Mouse (Mus musculus): Measurements from ENCODE around the gene Cul7. TPM values are rescaled to one million over a fixed set of nuclear protein-coding genes. Genes with fewer than 3 reads are reported as not detected.

Gene Cul7
- polyA plus RNA-seq, 1 experiment from 2014 or later: 46.5 TPM

DNA sequence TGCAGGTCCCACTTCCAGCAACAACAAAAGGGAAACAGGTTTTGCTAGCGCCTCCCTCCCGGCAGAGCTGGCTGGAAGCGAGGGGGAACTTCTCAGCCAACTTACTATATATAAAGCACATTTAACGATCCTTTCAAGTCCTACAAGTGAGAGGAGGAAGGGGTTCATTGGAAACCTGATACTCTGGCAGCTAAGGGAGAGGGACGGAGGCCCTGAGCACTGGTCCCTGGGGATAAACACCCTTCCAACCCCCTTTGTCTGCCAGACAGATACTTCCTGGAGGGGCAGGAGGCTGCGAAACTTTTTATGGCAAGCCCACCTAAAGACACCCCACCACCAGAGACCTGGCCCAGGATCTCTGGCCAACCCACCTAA lies 31.8 kb upstream of the Cul7 start:
- Histone ChIP-seq H3K27me3 (no peaks in the 10 kb centered on the region), H3K27ac (peak overlapping the region; percentile 90), H3K36me3 (replicated peaks) (no peaks in the 10 kb centered on the region), H3K4me2 (peak overlapping the region; percentile 35), H3K4me3 (replicated peaks) (no peak overlapping the region), H3K4me1 (peaks cover 62% of the 10 kb centered on the region), H3K9ac (peak overlapping the region; percentile 60; the same call in 1 of the 2 replicates), H3K9me3 (no peaks in the 10 kb centered on the region)
- 6% methylated on average over 6 of the region's 6 CpGs for WGBS
- ATAC-seq (ENCODE audit: low FRiP score): no peak

DNA sequence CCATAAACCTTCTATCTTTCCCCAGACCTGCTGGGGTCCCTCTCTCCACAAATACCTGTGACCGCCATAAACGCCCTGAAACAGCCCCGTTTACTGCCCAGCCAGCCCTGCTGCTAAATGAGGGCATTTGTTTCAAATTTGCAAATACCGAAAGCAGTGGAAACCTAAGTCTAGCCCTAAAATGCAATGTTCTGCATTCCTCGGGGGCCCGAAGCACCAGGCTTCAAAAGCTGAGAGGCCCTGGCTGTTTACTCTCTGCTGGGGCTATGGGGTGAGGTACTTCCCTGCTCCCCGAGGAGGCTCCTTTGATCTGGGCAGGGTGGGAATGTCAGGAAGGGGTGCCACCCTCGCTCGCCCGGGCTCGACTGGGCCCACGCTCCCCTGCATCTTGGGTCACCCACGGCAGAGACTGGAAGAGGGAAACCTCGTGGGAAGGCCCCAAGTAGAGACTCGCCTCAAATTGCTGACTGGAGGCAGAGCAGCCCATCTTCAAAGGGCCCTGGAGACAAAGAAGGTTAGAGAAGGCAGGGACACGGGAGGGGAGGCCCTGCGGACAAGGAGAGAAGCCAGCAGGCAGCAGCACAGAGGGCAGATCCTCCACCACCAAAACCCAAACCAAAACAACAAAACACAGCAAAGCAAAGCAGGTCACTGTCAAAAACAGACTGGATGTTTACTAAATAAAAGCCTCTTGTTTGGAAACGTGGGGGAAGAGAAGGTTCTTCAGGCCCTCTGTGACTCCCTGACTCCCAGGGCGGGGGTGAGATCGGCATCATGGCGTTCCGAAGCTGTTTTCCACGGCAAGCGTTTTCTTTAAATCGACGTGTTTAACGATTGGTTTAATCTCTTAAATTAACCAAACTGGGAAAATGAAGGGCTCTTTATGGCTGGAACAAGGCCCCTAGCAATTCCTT lies 31.1 kb upstream of the Cul7 start:
- Histone ChIP-seq H3K4me3 (replicated peaks) (peak overlapping the region; percentile 7; the same call in 1 of the 2 replicates), H3K9me3 (no peaks in the 10 kb centered on the region), H3K9ac (peak overlapping the region; percentile 60), H3K27ac (peak overlapping the region; percentile 90), H3K27me3 (no peaks in the 10 kb centered on the region), H3K4me1 (peaks cover 61% of the 10 kb centered on the region), H3K4me2 (peak overlapping the region; percentile 35), H3K36me3 (replicated peaks) (no peaks in the 10 kb centered on the region)
- ATAC-seq (ENCODE audit: low FRiP score): 0 out of 2 replicates have a peak, but pooled peaks have one; percentile 32
- 3% methylated on average over 27 of the region's 27 CpGs for WGBS

GRCm38 (mm10) chr17:46619683-46620357 lies 30.3 kb upstream of the Cul7 start:
- Histone ChIP-seq H3K9ac (no peak overlapping the region), H3K4me3 (replicated peaks) (no peak overlapping the region), H3K4me1 (peaks cover 69% of the 10 kb centered on the region), H3K27ac (peak overlapping the region; percentile 90), H3K9me3 (no peaks in the 10 kb centered on the region), H3K4me2 (peak overlapping the region; percentile 35), H3K27me3 (no peaks in the 10 kb centered on the region), H3K36me3 (replicated peaks) (no peaks in the 10 kb centered on the region)
- WGBS: 29% methylated on average over 16 of the region's 16 CpGs
- ATAC-seq (ENCODE audit: low FRiP score): peak; percentile 12; the same call in 1 of the 2 replicates

DNA sequence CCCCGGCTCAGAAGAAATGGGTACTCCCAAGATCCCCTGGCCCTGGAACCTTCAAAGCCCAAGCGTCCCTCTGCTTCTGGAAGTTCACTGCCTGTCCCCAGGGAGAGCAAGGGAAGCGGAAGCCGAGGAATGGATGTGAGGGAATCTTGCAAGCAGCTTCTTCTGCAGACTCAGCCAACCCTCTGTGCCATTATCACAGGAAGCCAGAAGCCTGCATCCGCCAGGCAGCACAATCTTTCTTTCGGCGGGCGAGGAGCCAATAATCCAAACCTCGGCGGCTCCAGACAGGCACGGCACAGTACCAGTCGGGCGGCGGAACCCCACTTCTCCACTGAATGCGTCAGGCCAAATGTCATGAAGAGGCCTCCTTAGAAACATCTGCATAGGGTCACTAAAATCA lies 28.8 kb upstream of the Cul7 start:
- ATAC-seq (ENCODE audit: low FRiP score): no peak
- Histone ChIP-seq H3K4me2 (no peak overlapping the region), H3K4me3 (replicated peaks) (no peak overlapping the region), H3K27me3 (no peaks in the 10 kb centered on the region), H3K27ac (no peak overlapping the region), H3K36me3 (replicated peaks) (no peaks in the 10 kb centered on the region), H3K9me3 (no peaks in the 10 kb centered on the region), H3K9ac (no peak overlapping the region), H3K4me1 (peaks cover 80% of the 10 kb centered on the region)
- 87% methylated on average over 15 of the region's 15 CpGs for WGBS

GRCm38 (mm10) chr17:46622269-46622668 lies 27.9 kb upstream of the Cul7 start:
- Histone ChIP-seq H3K27me3 (no peaks in the 10 kb centered on the region), H3K27ac (no peak overlapping the region), H3K9me3 (no peaks in the 10 kb centered on the region), H3K36me3 (replicated peaks) (no peaks in the 10 kb centered on the region), H3K9ac (no peak overlapping the region), H3K4me1 (peaks cover 84% of the 10 kb centered on the region), H3K4me3 (replicated peaks) (no peak overlapping the region), H3K4me2 (no peak overlapping the region)
- ATAC-seq (ENCODE audit: low FRiP score): no peak
- WGBS: 87% methylated on average over 11 of the region's 11 CpGs

DNA sequence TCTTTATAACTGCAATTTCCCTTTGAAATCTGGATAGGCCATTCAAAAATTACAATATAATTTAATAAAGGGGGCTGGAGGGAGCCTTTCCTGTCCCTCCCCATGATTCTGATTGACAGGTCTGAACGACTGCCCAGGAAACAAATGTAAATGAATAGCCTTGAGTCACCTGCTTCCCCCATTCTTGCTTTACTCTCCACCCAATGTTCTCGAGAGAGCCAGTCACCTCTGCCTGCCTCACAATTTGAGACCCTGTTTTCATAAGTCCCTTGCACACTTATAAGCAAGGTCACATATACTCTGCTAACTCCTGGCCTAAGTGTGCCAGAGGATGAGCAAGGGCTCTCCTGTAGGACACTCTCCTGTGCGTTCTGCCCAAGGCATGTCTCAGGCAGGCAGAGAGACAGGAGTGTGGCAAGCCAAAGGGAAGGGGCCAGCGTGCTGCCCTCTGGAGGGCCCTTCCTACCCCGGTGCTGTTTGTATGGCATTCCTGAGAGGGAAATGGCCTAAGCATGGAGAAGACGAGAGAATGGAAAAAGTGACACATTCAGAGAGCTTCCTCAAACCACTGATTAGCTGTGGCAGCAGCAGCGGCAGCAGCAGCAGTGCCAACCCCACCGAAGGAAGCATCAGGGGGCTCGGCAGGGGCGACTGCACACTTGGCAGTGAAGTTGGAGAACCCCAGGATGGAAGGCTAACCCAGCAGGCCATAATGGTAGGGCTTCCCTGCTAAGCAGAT lies 26.1 kb upstream of the Cul7 start:
- Histone ChIP-seq H3K4me3 (replicated peaks) (no peak overlapping the region), H3K9me3 (no peaks in the 10 kb centered on the region), H3K4me2 (0 out of 2 replicates have a peak overlapping the region, but pooled peaks have one; percentile 2), H3K9ac (0 out of 2 replicates have a peak overlapping the region, but pooled peaks have one; percentile 21), H3K27me3 (no peaks in the 10 kb centered on the region), H3K36me3 (replicated peaks) (no peaks in the 10 kb centered on the region), H3K27ac (peak overlapping the region; percentile 53), H3K4me1 (peaks cover 76% of the 10 kb centered on the region)
- WGBS: 38% methylated on average over 10 of the region's 10 CpGs
- no peak for ATAC-seq (ENCODE audit: low FRiP score)

DNA sequence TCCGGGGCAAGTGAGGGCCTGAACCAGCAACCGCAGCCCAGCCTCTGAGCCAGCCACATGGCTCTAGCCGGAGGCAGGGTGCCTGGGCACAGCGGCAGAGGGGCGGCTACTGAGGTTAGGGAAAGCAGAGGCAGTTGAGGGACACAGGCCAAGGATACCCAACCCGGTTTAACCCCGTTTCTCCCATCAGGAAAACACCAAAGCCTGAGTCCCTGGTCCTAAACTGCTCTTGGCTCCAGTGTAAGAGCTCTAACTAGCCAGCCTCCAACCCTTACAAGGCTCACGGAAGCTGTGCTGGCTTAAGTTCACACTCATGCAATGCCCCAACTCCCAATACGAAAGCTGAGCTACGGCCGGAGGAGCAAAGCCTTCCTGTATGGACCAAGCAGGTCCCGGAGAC lies 25.5 kb upstream of the Cul7 start:
- Histone ChIP-seq H3K9ac (no peak overlapping the region), H3K36me3 (replicated peaks) (no peaks in the 10 kb centered on the region), H3K9me3 (no peaks in the 10 kb centered on the region), H3K4me2 (0 out of 2 replicates have a peak overlapping the region, but pooled peaks have one; percentile 2), H3K4me3 (replicated peaks) (no peak overlapping the region), H3K27ac (peak overlapping the region; percentile 53; the same call in 1 of the 2 replicates), H3K27me3 (no peaks in the 10 kb centered on the region), H3K4me1 (peaks cover 71% of the 10 kb centered on the region)
- no peak for ATAC-seq (ENCODE audit: low FRiP score)
- WGBS: 75% methylated on average over 12 of the region's 12 CpGs

- no peak overlapping the region for H3K27ac ChIP-seq
- H3K4me1 ChIP-seq: peaks cover 65% of the 10 kb centered on the region
- ATAC-seq (ENCODE audit: low FRiP score): no peak
- H3K27me3 ChIP-seq: no peaks in the 10 kb centered on the region
- H3K9me3 ChIP-seq: no peaks in the 10 kb centered on the region
- 73% methylated on average over 6 of the region's 6 CpGs for WGBS
- H3K4me2 ChIP-seq: peak overlapping the region; percentile 80
- H3K9ac ChIP-seq: peak overlapping the region; percentile 95
- H3K36me3 ChIP-seq (replicated peaks): peaks cover 16% of the 10 kb centered on the region
- peak overlapping the region; percentile 85 for H3K4me3 ChIP-seq (replicated peaks)
Observed at GRCm38 (mm10) chr17:46627409-46627808, 22.7 kb upstream of the Cul7 start.

DNA sequence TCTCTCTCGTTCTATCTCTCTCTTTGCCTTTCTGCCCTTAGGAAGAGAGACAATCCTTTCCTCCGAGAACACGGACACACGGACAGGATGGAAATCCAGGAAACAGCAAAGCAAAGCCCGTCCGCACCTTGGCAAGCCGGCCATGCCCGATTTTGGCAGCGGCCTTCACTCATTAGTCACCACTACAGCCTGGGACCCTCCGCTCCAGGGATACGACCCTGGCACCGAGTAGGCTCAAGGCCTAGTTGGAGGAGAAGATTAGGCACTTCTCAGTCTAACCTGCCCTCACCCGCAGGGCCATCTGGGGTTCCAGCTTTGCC lies 21.7 kb upstream of the Cul7 start:
- H3K4me2 ChIP-seq: peak overlapping the region; percentile 80
- H3K4me3 ChIP-seq (replicated peaks): peak overlapping the region; percentile 85
- peak overlapping the region; percentile 94; the same call in 1 of the 2 replicates for H3K27ac ChIP-seq
- WGBS: under 1% methylated on average over 12 of the region's 13 CpGs
- no peaks in the 10 kb centered on the region for H3K9me3 ChIP-seq
- peaks cover 26% of the 10 kb centered on the region for H3K36me3 ChIP-seq (replicated peaks)
- peak; percentile 31 for ATAC-seq (ENCODE audit: low FRiP score)
- peak overlapping the region; percentile 95 for H3K9ac ChIP-seq
- H3K4me1 ChIP-seq: peaks cover 56% of the 10 kb centered on the region
- H3K27me3 ChIP-seq: no peaks in the 10 kb centered on the region

- under 1% methylated on average over 84 of the region's 90 CpGs for WGBS
- ATAC-seq (ENCODE audit: low FRiP score): peak; percentile 85
- peak within 1 kb of the TSS; percentile 95 for H3K9ac ChIP-seq
- peak within 1 kb of the TSS; percentile 85 for H3K4me3 ChIP-seq (replicated peaks)
- peaks cover 32% of the 10 kb centered on the region for H3K36me3 ChIP-seq (replicated peaks)
- no peaks in the 10 kb centered on the region for H3K9me3 ChIP-seq
- peak within 1 kb of the TSS; percentile 94 for H3K27ac ChIP-seq
- peak within 1 kb of the TSS; percentile 80 for H3K4me2 ChIP-seq
- H3K4me1 ChIP-seq: peaks cover 51% of the 10 kb centered on the region
- no peaks in the 10 kb centered on the region for H3K27me3 ChIP-seq
Observed at GRCm38 (mm10) chr17:46628791-46629684, 21.1 kb upstream of the Cul7 start, which contains the start of gene Ptk7. Gene Ptk7 (minus strand): TSS chr17:46629504.

DNA sequence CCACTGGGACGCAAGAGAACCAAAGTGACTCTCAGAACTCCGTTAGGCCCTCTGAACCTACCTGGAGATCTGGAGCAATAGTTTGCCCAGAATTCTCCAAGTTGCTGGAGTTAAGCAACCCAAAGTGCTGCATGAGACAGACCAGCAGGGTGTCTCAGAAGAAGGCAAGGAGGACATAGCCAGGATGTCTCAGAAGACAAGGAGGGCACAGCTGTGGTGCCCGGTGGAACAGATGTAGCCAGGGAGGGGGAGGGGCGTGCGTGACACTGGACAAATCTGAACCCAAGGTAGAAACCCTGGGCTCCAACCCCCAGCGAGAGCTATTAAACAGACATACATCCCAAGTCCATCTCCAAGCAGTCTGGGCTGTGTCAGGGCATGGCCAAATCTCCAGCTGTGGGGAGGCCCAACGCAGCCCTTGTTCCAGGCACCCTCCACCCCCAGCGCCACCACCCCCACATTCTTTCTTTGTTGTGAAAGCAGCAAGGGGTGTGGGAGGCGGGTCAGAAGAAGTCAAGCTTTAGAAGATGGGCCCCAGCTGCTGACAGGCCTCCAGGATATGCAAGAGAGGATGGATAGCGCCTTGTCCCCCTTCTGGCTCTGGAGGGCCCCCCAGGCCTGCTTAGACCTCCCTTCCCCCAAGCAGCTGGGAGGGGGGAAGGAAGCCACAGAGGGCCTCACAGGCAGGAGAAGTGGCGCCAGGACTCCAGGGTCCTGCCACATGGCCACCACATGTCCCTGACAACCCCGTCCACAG lies 20.3 kb upstream of the Cul7 start:
- Histone ChIP-seq H3K9ac (peak overlapping the region; percentile 95), H3K27me3 (no peaks in the 10 kb centered on the region), H3K4me3 (replicated peaks) (peak overlapping the region; percentile 85), H3K4me1 (peaks cover 43% of the 10 kb centered on the region), H3K27ac (peak overlapping the region; percentile 94), H3K36me3 (replicated peaks) (peaks cover 33% of the 10 kb centered on the region), H3K4me2 (peak overlapping the region; percentile 80), H3K9me3 (no peaks in the 10 kb centered on the region)
- 15% methylated on average over 12 of the region's 12 CpGs for WGBS
- ATAC-seq (ENCODE audit: low FRiP score): peak; percentile 68
